Mouse (Mus musculus): ENCODE measurements around the gene Alad. TPM values are rescaled to one million over a fixed set of nuclear protein-coding genes. Genes with fewer than 3 reads are reported as not detected.
A peak's percentile ranks its signal among the peaks of the same experiment; 100 is the strongest.

Gene Alad
- polyA plus RNA-seq, 1 experiment from 2014 or later, result 69.8 TPM

GRCm38 (mm10) chr4:62517046-62517445, 2.7 kb downstream of the Alad start:
- no peak for ATAC-seq (ENCODE audit: insufficient number of reproducible peaks, insufficient read depth, low FRiP score, low TSS enrichment, low read depth)

GRCm38 (mm10) chr4:62516579-62516978, 3.1 kb downstream of the Alad start:
- WGBS, result 87% methylated on average over 1 of the region's 1 CpGs
- ATAC-seq (ENCODE audit: insufficient number of reproducible peaks, insufficient read depth, low FRiP score, low TSS enrichment, low read depth), result no peak
- no peak overlapping the region for H3K4me2 ChIP-seq

More at GRCm38 (mm10) chr4:62517046-62517445, 2.7 kb downstream of the Alad start:
- Histone ChIP-seq H3K36me3 (peaks cover 22% of the 10 kb centered on the region), H3K27ac (no peak overlapping the region), H3K4me1 (peaks cover 50% of the 10 kb centered on the region), H3K27me3 (no peaks in the 10 kb centered on the region), H3K4me2 (0 out of 2 replicates have a peak overlapping the region, but pooled peaks have one; percentile 82), H3K9ac (no peak overlapping the region), H3K9me3 (no peaks in the 10 kb centered on the region), H3K4me3 (no peak overlapping the region)
- WGBS, result 85% methylated on average over 8 of the region's 8 CpGs

GRCm38 (mm10) chr4:62516079-62516478, 3.6 kb downstream of the Alad start:
- Histone ChIP-seq H3K27me3 (no peaks in the 10 kb centered on the region), H3K4me3 (no peak overlapping the region), H3K36me3 (peaks cover 32% of the 10 kb centered on the region), H3K4me1 (peaks cover 50% of the 10 kb centered on the region), H3K27ac (peak overlapping the region; percentile 56; the same call in 1 of the 2 replicates), H3K9ac (no peak overlapping the region), H3K4me2 (no peak overlapping the region), H3K9me3 (no peaks in the 10 kb centered on the region)
- WGBS, result 36% methylated on average over 2 of the region's 2 CpGs
- ATAC-seq (ENCODE audit: insufficient number of reproducible peaks, insufficient read depth, low FRiP score, low TSS enrichment, low read depth), result no peak

More at GRCm38 (mm10) chr4:62516579-62516978, 3.1 kb downstream of the Alad start:
- Histone ChIP-seq H3K9ac (no peak overlapping the region), H3K4me3 (no peak overlapping the region), H3K27ac (peak overlapping the region; percentile 56; the same call in 1 of the 2 replicates), H3K36me3 (peaks cover 27% of the 10 kb centered on the region), H3K4me1 (peaks cover 50% of the 10 kb centered on the region), H3K27me3 (no peaks in the 10 kb centered on the region), H3K9me3 (no peaks in the 10 kb centered on the region)

GRCm38 (mm10) chr4:62515490-62515889, 4.2 kb downstream of the Alad start:
- Histone ChIP-seq H3K4me1 (peaks cover 50% of the 10 kb centered on the region), H3K9me3 (no peaks in the 10 kb centered on the region), H3K36me3 (peaks cover 38% of the 10 kb centered on the region), H3K4me2 (no peak overlapping the region), H3K27me3 (no peaks in the 10 kb centered on the region), H3K9ac (no peak overlapping the region), H3K27ac (peak overlapping the region; percentile 29; the same call in 1 of the 2 replicates), H3K4me3 (no peak overlapping the region)
- 84% methylated on average over 3 of the region's 3 CpGs for WGBS
- no peak for ATAC-seq (ENCODE audit: insufficient number of reproducible peaks, insufficient read depth, low FRiP score, low TSS enrichment, low read depth)

- H3K9ac ChIP-seq, result no peak overlapping the region
- H3K36me3 ChIP-seq, result peaks cover 42% of the 10 kb centered on the region
- no peak for ATAC-seq (ENCODE audit: insufficient number of reproducible peaks, insufficient read depth, low FRiP score, low TSS enrichment, low read depth)
- WGBS, result 77% methylated on average over 7 of the region's 7 CpGs
- no peak overlapping the region for H3K4me2 ChIP-seq
- no peaks in the 10 kb centered on the region for H3K9me3 ChIP-seq
- 0 out of 2 replicates have a peak overlapping the region, but pooled peaks have one; percentile 29 for H3K27ac ChIP-seq
- no peaks in the 10 kb centered on the region for H3K27me3 ChIP-seq
- no peak overlapping the region for H3K4me3 ChIP-seq
- peaks cover 50% of the 10 kb centered on the region for H3K4me1 ChIP-seq
Measured at GRCm38 (mm10) chr4:62514995-62515394, 4.7 kb downstream of the Alad start.

- H3K9ac ChIP-seq, result no peak overlapping the region
- H3K27ac ChIP-seq, result no peak overlapping the region
- H3K4me1 ChIP-seq, result peaks cover 46% of the 10 kb centered on the region
- H3K4me2 ChIP-seq, result no peak overlapping the region
- H3K27me3 ChIP-seq, result no peaks in the 10 kb centered on the region
- no peaks in the 10 kb centered on the region for H3K9me3 ChIP-seq
- 45% methylated on average over 11 of the region's 11 CpGs for WGBS
- no peak for ATAC-seq (ENCODE audit: insufficient number of reproducible peaks, insufficient read depth, low FRiP score, low TSS enrichment, low read depth)
- peaks cover 52% of the 10 kb centered on the region for H3K36me3 ChIP-seq
- no peak overlapping the region for H3K4me3 ChIP-seq
Measured at GRCm38 (mm10) chr4:62513998-62514506, 5.7 kb downstream of the Alad start.

- ATAC-seq (ENCODE audit: insufficient number of reproducible peaks, insufficient read depth, low FRiP score, low TSS enrichment, low read depth), result no peak
- WGBS, result 92% methylated on average over 11 of the region's 11 CpGs
Measured at GRCm38 (mm10) chr4:62509946-62510345, 9.8 kb downstream of the Alad start.

GRCm38 (mm10) chr4:62508839-62509238, 10.9 kb downstream of the Alad start:
- H3K4me3 ChIP-seq, result no peak overlapping the region
- no peak overlapping the region for H3K4me2 ChIP-seq
- no peak for ATAC-seq (ENCODE audit: insufficient number of reproducible peaks, insufficient read depth, low FRiP score, low TSS enrichment, low read depth)
- peaks cover 2% of the 10 kb centered on the region for H3K4me1 ChIP-seq
- 96% methylated on average over 5 of the region's 5 CpGs for WGBS
- no peak overlapping the region for H3K27ac ChIP-seq
- peaks cover 67% of the 10 kb centered on the region for H3K36me3 ChIP-seq
- H3K9me3 ChIP-seq, result no peaks in the 10 kb centered on the region
- no peak overlapping the region for H3K9ac ChIP-seq
- H3K27me3 ChIP-seq, result no peaks in the 10 kb centered on the region

More at GRCm38 (mm10) chr4:62509946-62510345, 9.8 kb downstream of the Alad start:
- Histone ChIP-seq H3K27ac (no peak overlapping the region), H3K4me2 (no peak overlapping the region), H3K9ac (no peak overlapping the region), H3K27me3 (no peaks in the 10 kb centered on the region), H3K36me3 (peaks cover 71% of the 10 kb centered on the region), H3K9me3 (no peaks in the 10 kb centered on the region), H3K4me3 (no peak overlapping the region), H3K4me1 (peaks cover 7% of the 10 kb centered on the region)

- no peaks in the 10 kb centered on the region for H3K27me3 ChIP-seq
- ATAC-seq (ENCODE audit: insufficient number of reproducible peaks, insufficient read depth, low FRiP score, low TSS enrichment, low read depth), result no peak
- peaks cover 46% of the 10 kb centered on the region for H3K36me3 ChIP-seq
- no peak overlapping the region for H3K4me2 ChIP-seq
- WGBS, result 53% methylated on average over 2 of the region's 2 CpGs
- no peak overlapping the region for H3K4me3 ChIP-seq
- H3K9ac ChIP-seq, result no peak overlapping the region
- no peaks in the 10 kb centered on the region for H3K9me3 ChIP-seq
- H3K4me1 ChIP-seq, result peaks cover 3% of the 10 kb centered on the region; the same call in 1 of the 2 replicates
- H3K27ac ChIP-seq, result no peak overlapping the region
Measured at GRCm38 (mm10) chr4:62506798-62507197, 12.9 kb downstream of the Alad start.

- Histone ChIP-seq H3K36me3 (peaks cover 38% of the 10 kb centered on the region), H3K27me3 (no peaks in the 10 kb centered on the region), H3K4me1 (peaks cover 7% of the 10 kb centered on the region), H3K9me3 (no peaks in the 10 kb centered on the region), H3K4me2 (no peak overlapping the region), H3K9ac (no peak overlapping the region), H3K4me3 (no peak overlapping the region), H3K27ac (no peak overlapping the region)
- 86% methylated on average over 3 of the region's 3 CpGs for WGBS
- ATAC-seq (ENCODE audit: insufficient number of reproducible peaks, insufficient read depth, low FRiP score, low TSS enrichment, low read depth), result no peak
Measured at GRCm38 (mm10) chr4:62505991-62506390, 13.7 kb downstream of the Alad start.

GRCm38 (mm10) chr4:62503374-62503970, 16.2 kb downstream of the Alad start, which contains the start of gene Hdhd3:
Gene Hdhd3, minus strand, starts transcription at chr4:62503467.
- H3K27ac ChIP-seq, result peak within 1 kb of the TSS; percentile 69
- H3K9me3 ChIP-seq, result no peaks in the 10 kb centered on the region
- H3K36me3 ChIP-seq, result peaks cover 27% of the 10 kb centered on the region
- peak within 1 kb of the TSS; percentile 83 for H3K4me3 ChIP-seq
- H3K9ac ChIP-seq, result peak within 1 kb of the TSS; percentile 87
- H3K4me1 ChIP-seq, result peaks cover 10% of the 10 kb centered on the region
- no peaks in the 10 kb centered on the region for H3K27me3 ChIP-seq
- no peak for ATAC-seq (ENCODE audit: insufficient number of reproducible peaks, insufficient read depth, low FRiP score, low TSS enrichment, low read depth)
- peak within 1 kb of the TSS; percentile 72 for H3K4me2 ChIP-seq
- 58% methylated on average over 3 of the region's 3 CpGs for WGBS

GRCm38 (mm10) chr4:62502969-62503368, 16.7 kb downstream of the Alad start:
- Histone ChIP-seq H3K36me3 (peaks cover 27% of the 10 kb centered on the region), H3K9ac (no peak overlapping the region), H3K4me1 (peaks cover 10% of the 10 kb centered on the region), H3K4me2 (0 out of 2 replicates have a peak overlapping the region, but pooled peaks have one; percentile 72), H3K27me3 (no peaks in the 10 kb centered on the region), H3K4me3 (no peak overlapping the region), H3K27ac (no peak overlapping the region), H3K9me3 (no peaks in the 10 kb centered on the region)
- 72% methylated on average over 7 of the region's 7 CpGs for WGBS
- ATAC-seq (ENCODE audit: insufficient number of reproducible peaks, insufficient read depth, low FRiP score, low TSS enrichment, low read depth), result no peak

All from embryonic facial prominence, embryonic 13.5 days (tissue).